Mouse (Mus musculus): ENCODE results near the gene Gck. TPM values are rescaled to one million over a fixed set of nuclear protein-coding genes. Genes with fewer than 3 reads are reported as not detected.

The Gck gene
- polyA plus RNA-seq (2016; fragmentation: Nextera tagmentation; extraction: Ambion mirVana): 2.5 and 2.9 TPM in 2 replicates

- no peaks in the 10 kb centered on the region for H3K36me3 ChIP-seq
- DNase-seq (ENCODE audit: low spot score): no peak
- H3K4me3 ChIP-seq: no peak within 1 kb of the TSS
- 64% methylated on average over 8 of the region's 8 CpGs for WGBS
- no peaks in the 10 kb centered on the region for H3K27me3 ChIP-seq (ENCODE audit: low read depth, poor library complexity, severe bottlenecking)
- peak within 1 kb of the TSS; percentile 38 for H3K27ac ChIP-seq (replicated peaks)
- peaks cover 20% of the 10 kb centered on the region for H3K4me1 ChIP-seq
- no peaks in the 10 kb centered on the region for H3K9me3 ChIP-seq (replicated peaks)
Measured at GRCm38 (mm10) chr11:5949586-5950352, at the start of gene Gck. Gene Gck (minus strand): TSS chr11:5950081.

GRCm38 (mm10) chr11:5998472-5998871 lies 48.6 kb upstream of the Gck start:
- peaks cover 12% of the 10 kb centered on the region; the same call in 1 of the 2 replicates for H3K27me3 ChIP-seq (ENCODE audit: low read depth, poor library complexity, severe bottlenecking)
- DNase-seq (ENCODE audit: low spot score): no peak
- peaks cover 22% of the 10 kb centered on the region for H3K4me1 ChIP-seq
- H3K9me3 ChIP-seq (replicated peaks): no peaks in the 10 kb centered on the region
- H3K27ac ChIP-seq (replicated peaks): no peak overlapping the region
- WGBS: 87% methylated on average over 2 of the region's 2 CpGs
- no peaks in the 10 kb centered on the region for H3K36me3 ChIP-seq
- no peak overlapping the region for H3K4me3 ChIP-seq

- WGBS: 18% methylated on average over 8 of the region's 8 CpGs
- peak; percentile 85 for DNase-seq (ENCODE audit: low spot score)
- Histone ChIP-seq H3K9me3 (replicated peaks) (no peaks in the 10 kb centered on the region), H3K27ac (replicated peaks) (no peak overlapping the region), H3K27me3 (ENCODE audit: low read depth, poor library complexity, severe bottlenecking) (0 out of 2 replicates have a peak, but pooled peaks cover 7% of the 10 kb centered on the region), H3K36me3 (no peaks in the 10 kb centered on the region), H3K4me3 (no peak overlapping the region), H3K4me1 (peaks cover 20% of the 10 kb centered on the region)
Measured at GRCm38 (mm10) chr11:5995989-5996388, 46.1 kb upstream of the Gck start.

DNA sequence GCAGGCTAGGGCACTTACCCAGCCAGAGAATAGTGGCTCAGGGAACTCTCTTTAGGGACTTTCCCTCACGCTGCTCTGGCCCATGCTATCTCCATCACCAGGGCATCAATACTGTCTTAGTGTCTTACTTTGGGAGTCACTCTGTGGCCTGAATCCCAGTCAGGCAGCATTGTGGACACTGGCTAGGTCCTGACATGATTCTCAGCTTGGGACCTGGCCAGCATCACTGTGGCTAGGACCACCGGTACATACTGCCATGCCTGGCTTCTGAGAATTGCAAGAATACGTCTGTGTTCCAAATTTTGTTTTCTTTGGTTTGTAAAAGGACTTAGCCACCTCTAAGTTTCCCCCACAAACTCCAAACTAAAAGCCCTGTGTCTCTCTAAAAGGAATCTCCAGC lies 45.0 kb upstream of the Gck start:
- 72% methylated on average over 3 of the region's 3 CpGs for WGBS

GRCm38 (mm10) chr11:5994212-5994611 lies 44.3 kb upstream of the Gck start:
- H3K36me3 ChIP-seq: no peaks in the 10 kb centered on the region
- WGBS: 91% methylated on average over 5 of the region's 5 CpGs
- no peak overlapping the region for H3K27ac ChIP-seq (replicated peaks)
- H3K4me1 ChIP-seq: peaks cover 6% of the 10 kb centered on the region
- 0 out of 2 replicates have a peak, but pooled peaks cover 7% of the 10 kb centered on the region for H3K27me3 ChIP-seq (ENCODE audit: low read depth, poor library complexity, severe bottlenecking)
- DNase-seq (ENCODE audit: low spot score): no peak
- H3K4me3 ChIP-seq: no peak overlapping the region
- H3K9me3 ChIP-seq (replicated peaks): no peaks in the 10 kb centered on the region

More for the DNA sequence above, 45.0 kb upstream of the Gck start:
- Histone ChIP-seq H3K9me3 (replicated peaks) (no peaks in the 10 kb centered on the region), H3K27me3 (ENCODE audit: low read depth, poor library complexity, severe bottlenecking) (0 out of 2 replicates have a peak, but pooled peaks cover 7% of the 10 kb centered on the region), H3K4me3 (no peak overlapping the region), H3K36me3 (no peaks in the 10 kb centered on the region), H3K27ac (replicated peaks) (no peak overlapping the region), H3K4me1 (peaks cover 10% of the 10 kb centered on the region)
- no peak for DNase-seq (ENCODE audit: low spot score)

DNA sequence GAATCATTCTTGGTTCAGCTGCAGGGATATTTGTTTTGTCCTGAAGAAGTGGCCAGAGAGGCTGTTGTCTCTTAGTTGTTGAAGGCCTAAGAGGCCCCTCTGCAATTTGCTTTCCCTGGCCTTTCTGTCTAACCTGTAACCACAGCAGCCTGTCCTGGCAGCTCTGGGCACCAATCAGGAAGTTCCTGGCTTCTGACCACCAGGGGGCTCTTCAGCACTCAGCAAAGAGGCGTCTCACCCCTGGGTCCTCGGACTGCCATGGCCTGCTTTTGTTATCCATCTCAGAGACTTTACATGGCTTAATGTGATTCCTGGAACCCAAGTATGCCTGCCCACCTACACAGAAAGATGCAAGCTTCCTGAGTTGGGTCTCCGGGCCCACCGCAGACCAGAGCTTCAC lies 41.0 kb upstream of the Gck start:
- Histone ChIP-seq H3K27me3 (ENCODE audit: low read depth, poor library complexity, severe bottlenecking) (0 out of 2 replicates have a peak, but pooled peaks cover 7% of the 10 kb centered on the region), H3K4me1 (peaks cover 6% of the 10 kb centered on the region), H3K4me3 (no peak overlapping the region), H3K36me3 (no peaks in the 10 kb centered on the region), H3K9me3 (replicated peaks) (no peaks in the 10 kb centered on the region), H3K27ac (replicated peaks) (peak overlapping the region; percentile 33; the same call in 1 of the 2 replicates)
- DNase-seq (ENCODE audit: low spot score): peak; percentile 71
- 29% methylated on average over 4 of the region's 4 CpGs for WGBS

DNA sequence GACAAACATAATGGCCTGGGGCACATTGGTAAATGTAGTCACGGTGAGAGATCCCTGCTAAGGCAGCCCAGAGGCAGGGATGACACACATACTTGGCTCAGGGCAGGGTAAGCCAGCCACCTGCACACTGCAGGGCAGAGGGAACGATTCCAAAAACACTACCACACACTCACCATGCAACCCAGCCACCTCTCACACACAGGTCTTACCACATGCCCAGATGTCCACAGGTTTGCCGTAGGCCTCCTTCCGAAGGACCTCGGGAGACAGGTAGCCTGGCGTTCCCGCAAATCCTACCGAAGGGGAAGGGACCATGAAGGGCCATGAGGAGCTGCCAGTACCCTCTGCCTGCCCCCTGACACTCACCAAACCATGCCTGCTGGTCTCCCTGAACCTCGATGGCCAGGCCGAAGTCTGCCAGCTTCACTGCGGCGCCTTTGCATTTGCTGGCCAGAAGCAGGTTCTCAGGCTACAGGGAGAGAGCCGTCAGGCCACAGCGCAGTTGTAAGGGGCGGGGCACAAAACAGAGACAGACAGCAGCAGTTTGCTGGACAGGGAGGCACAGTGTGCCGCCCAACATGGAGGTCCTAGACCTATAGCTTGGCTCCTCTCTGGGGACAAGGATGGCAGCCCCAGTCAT lies 40.2 kb upstream of the Gck start:
- no peaks in the 10 kb centered on the region for H3K9me3 ChIP-seq (replicated peaks)
- no peak overlapping the region for H3K4me3 ChIP-seq
- 0 out of 2 replicates have a peak, but pooled peaks cover 7% of the 10 kb centered on the region for H3K27me3 ChIP-seq (ENCODE audit: low read depth, poor library complexity, severe bottlenecking)
- no peaks in the 10 kb centered on the region for H3K36me3 ChIP-seq
- H3K27ac ChIP-seq (replicated peaks): no peak overlapping the region
- H3K4me1 ChIP-seq: peaks cover 6% of the 10 kb centered on the region
- DNase-seq (ENCODE audit: low spot score): no peak
- 86% methylated on average over 16 of the region's 16 CpGs for WGBS

DNA sequence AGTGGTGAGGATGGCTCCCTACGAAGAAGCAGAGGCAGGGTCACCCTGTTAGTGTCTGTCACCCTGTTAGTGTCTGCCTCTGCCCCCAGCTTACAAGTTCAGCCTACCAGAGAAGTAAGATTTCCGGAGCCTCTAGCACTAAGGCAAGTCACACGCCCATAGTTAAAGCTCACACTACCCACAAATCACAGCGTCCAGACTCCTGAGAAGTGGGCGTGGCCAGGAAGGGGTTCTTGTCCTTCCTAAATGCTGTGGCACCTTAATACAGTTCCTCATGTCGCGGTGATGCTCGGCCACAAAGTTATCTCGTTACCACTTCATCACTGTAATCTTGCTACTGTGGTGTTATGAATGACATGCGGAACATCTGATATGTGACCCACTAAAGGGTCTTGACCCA lies 38.2 kb upstream of the Gck start:
- Histone ChIP-seq H3K27ac (replicated peaks) (no peak overlapping the region), H3K36me3 (no peaks in the 10 kb centered on the region), H3K4me3 (no peak overlapping the region), H3K4me1 (peaks cover 6% of the 10 kb centered on the region), H3K27me3 (ENCODE audit: low read depth, poor library complexity, severe bottlenecking) (no peaks in the 10 kb centered on the region), H3K9me3 (replicated peaks) (no peaks in the 10 kb centered on the region)
- no peak for DNase-seq (ENCODE audit: low spot score)
- 84% methylated on average over 10 of the region's 10 CpGs for WGBS

DNA sequence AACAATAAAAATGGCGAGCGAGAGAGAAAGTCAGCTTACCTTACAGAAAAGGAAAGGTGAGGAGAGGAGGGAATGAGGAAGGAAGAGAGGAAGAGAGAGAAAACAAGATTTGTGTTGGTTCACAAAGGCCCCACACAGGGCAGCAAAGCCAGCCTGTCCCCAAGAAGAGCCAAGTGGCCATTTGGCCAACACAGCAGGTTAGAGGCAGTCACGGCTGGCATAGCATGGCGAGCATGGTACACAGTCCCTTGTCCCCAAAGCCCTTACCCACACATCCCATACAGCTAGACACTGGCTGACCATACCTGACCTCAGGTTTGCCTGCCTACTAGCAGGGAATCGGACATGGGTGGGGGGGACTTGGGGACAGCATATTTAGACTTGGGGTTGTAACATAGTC lies 33.7 kb upstream of the Gck start:
- Histone ChIP-seq H3K4me3 (no peak overlapping the region), H3K27ac (replicated peaks) (no peak overlapping the region), H3K9me3 (replicated peaks) (no peaks in the 10 kb centered on the region), H3K27me3 (ENCODE audit: low read depth, poor library complexity, severe bottlenecking) (no peaks in the 10 kb centered on the region), H3K4me1 (no peaks in the 10 kb centered on the region; the same call in 1 of the 2 replicates), H3K36me3 (no peaks in the 10 kb centered on the region)
- 89% methylated on average over 5 of the region's 5 CpGs for WGBS
- no peak for DNase-seq (ENCODE audit: low spot score)

DNA sequence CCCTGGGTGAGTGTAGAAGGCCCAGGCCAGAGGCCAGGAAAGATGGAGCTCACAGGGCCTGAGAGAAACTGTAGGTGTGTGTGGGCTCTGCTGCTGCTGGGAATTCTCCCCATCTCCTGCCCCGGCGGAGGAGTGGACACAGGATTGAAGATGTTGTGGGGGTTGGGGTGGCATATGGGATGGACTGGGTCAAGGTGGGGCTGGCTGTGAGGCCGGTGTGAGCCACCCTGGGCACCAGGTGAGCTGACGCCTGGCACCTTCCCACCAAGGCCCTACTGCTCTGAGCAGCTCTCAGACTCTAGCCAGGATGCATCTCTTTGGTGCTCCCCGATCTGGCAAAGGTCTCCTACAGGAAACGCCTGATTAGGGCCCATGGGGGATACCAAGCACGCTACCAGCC lies 31.4 kb upstream of the Gck start:
- Histone ChIP-seq H3K9me3 (replicated peaks) (no peaks in the 10 kb centered on the region), H3K27me3 (ENCODE audit: low read depth, poor library complexity, severe bottlenecking) (no peaks in the 10 kb centered on the region), H3K4me3 (no peak overlapping the region), H3K27ac (replicated peaks) (no peak overlapping the region), H3K4me1 (peaks cover 3% of the 10 kb centered on the region), H3K36me3 (no peaks in the 10 kb centered on the region)
- 88% methylated on average over 7 of the region's 7 CpGs for WGBS
- no peak for DNase-seq (ENCODE audit: low spot score)

- DNase-seq (ENCODE audit: low spot score): no peak
- no peaks in the 10 kb centered on the region for H3K27me3 ChIP-seq (ENCODE audit: low read depth, poor library complexity, severe bottlenecking)
- 76% methylated on average over 8 of the region's 8 CpGs for WGBS
- no peak overlapping the region for H3K4me3 ChIP-seq
- H3K27ac ChIP-seq (replicated peaks): 0 out of 2 replicates have a peak overlapping the region, but pooled peaks have one; percentile 38
- no peaks in the 10 kb centered on the region for H3K36me3 ChIP-seq
- H3K4me1 ChIP-seq: peaks cover 10% of the 10 kb centered on the region
- H3K9me3 ChIP-seq (replicated peaks): no peaks in the 10 kb centered on the region
Measured at GRCm38 (mm10) chr11:5980561-5980960, 30.7 kb upstream of the Gck start.

DNA sequence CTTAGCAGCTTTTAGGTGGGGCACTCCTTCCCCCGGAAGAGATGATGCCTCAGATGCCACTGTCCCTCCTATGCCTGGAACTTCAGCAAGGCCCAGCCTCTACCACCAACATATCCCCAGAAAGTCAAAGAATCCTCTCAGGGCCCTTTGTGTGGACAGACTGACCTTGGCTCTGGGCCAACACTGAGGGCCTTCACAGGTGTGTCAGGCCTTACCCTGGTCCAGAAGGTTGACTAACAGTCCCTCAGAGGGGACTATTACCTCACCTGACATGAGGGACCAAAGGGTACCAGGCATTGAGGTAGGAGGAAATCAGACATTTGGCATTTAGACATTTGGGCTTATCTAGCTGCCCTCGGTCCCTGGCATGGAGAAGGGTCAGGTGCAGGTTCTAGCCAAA lies 30.2 kb upstream of the Gck start:
- WGBS: 87% methylated on average over 2 of the region's 2 CpGs
- Histone ChIP-seq H3K27ac (replicated peaks) (no peak overlapping the region), H3K27me3 (ENCODE audit: low read depth, poor library complexity, severe bottlenecking) (no peaks in the 10 kb centered on the region), H3K36me3 (no peaks in the 10 kb centered on the region), H3K4me3 (no peak overlapping the region), H3K9me3 (replicated peaks) (no peaks in the 10 kb centered on the region), H3K4me1 (peaks cover 10% of the 10 kb centered on the region)
- DNase-seq (ENCODE audit: low spot score): no peak

DNA sequence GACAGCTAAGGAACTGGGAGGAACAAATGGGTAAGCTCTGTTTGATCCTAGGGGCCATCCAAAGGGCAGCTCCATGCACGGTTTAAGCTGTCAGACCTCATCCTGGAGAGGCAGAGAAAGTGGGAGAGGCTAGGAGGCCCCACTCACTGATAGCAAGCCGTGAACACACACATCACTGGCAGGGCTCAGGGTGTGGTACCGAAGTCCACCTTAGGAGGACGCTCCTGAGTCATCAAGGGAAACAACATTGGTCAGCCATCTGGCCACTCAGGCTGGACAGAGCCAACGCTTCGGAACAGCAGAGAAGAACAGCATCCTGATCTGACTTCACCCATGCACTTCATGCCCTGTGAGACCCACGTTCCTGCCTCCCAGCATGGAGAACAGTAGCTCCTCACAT lies 29.2 kb upstream of the Gck start:
- no peaks in the 10 kb centered on the region for H3K36me3 ChIP-seq
- 90% methylated on average over 7 of the region's 7 CpGs for WGBS
- no peaks in the 10 kb centered on the region for H3K27me3 ChIP-seq (ENCODE audit: low read depth, poor library complexity, severe bottlenecking)
- H3K4me1 ChIP-seq: peaks cover 10% of the 10 kb centered on the region
- DNase-seq (ENCODE audit: low spot score): no peak
- H3K4me3 ChIP-seq: no peak overlapping the region
- H3K9me3 ChIP-seq (replicated peaks): no peaks in the 10 kb centered on the region
- H3K27ac ChIP-seq (replicated peaks): no peak overlapping the region

Measured in midbrain, embryonic 10.5 days (tissue).